Mouse (Mus musculus) kidney, adult 2 months (tissue): ENCODE measurements at regions not wholly inside any gene's neighbourhood (a gene's known extent, or its start where the extent isn't known, plus 50 kb on each side); places are given as distances from the start of the nearest gene placed in this dataset.

ENCODE experiments used
- CTCF ChIP-seq: fragments of 200-500 bp; conservative IDR thresholded peaks from 2 replicates; pipeline ENCODE4 v1.5.1; 2011; ENCODE audit warnings: low read depth, mild to moderate bottlenecking, control low read depth, low read length, moderate library complexity, mixed read lengths; ENCODE audit not compliant: insufficient read depth, insufficient read length
- POLR2A ChIP-seq: fragments of 200-500 bp; IDR thresholded peaks from one replicate; pipeline ENCODE4 v1.6.1; 2011; ENCODE audit warnings: low read depth, low read length, control low read depth

DNA sequence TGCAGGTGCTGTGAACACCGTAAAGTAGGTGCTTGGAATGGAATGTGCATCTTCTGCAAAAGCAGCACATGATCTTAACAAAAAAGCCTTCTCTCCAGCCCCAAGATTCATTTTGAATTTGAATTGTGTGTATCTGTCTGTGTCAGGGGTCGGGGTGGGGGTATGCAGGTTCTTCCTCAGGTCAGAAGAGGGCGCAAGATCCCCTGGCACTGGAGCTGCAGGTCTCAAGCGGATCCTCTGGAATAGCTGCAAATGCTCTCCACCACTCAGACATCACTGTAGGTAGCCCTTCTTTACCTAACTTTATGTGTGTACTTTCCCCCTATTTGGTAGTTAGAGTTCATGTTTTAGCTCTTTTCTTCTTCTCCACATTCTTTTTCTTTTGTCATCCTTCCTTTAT lies 199.5 kb upstream of the Nampt start:
- no peak for TF ChIP-seq CTCF
- TF ChIP-seq POLR2A = no peak
